Mouse (Mus musculus) stomach, postnatal 0 days (tissue): ENCODE results near the gene Tmem88.

ENCODE experiments used
- CTCF ChIP-seq: IDR thresholded peaks from 2 replicates; pipeline ENCODE4 v1.5.1; 2016; ENCODE audit warnings: antibody characterized with exemption, low read depth, mild to moderate bottlenecking, moderate library complexity
- EP300 ChIP-seq: optimal IDR thresholded peaks from 2 replicates; pipeline ENCODE3; 2016; ENCODE audit warnings: antibody characterized with exemption

GRCm38 (mm10) chr11:69373223-69373965 is 24.6 kb downstream of the Tmem88 start:
- TF ChIP-seq CTCF (no peak), EP300 (no peak)
